Mouse (Mus musculus) right cerebral cortex, postnatal 4 days (tissue): ENCODE data around the gene Gm3755.
"Not testable (repeated sequence)": the region's sequence is repeated elsewhere in the genome, so short reads cannot be mapped to it uniquely, and the experiment has no call there.

Source experiments
- DNase-seq: peaks from one replicate; pipeline ENCODE4 v3.0.0-alpha.2; 2022

The Gm3755 gene

DNA sequence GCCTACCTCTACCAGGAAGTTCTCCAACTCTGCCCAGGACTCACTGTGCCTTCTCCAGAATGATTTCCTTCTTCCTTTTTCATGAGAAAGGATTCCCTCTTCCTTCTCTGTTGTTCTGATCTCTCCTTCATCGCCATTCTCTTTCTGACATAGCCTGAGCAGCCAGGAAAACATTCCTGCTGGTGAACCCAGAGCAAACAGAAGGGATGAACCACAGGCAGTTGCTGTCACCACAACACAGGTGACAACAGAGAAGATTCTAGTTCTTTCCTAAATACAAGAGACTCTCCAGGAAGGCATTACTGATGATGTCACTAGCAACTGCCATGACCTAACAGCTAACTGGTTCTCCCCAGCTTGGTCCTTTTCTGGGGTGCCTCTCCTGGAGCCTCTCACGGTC lies at the start of gene Gm3755:
Gene Gm3755, minus strand, starts transcription at position 101 of the 400 bp plus-strand sequence.
- DNase-seq: not testable (repeated sequence)

DNA sequence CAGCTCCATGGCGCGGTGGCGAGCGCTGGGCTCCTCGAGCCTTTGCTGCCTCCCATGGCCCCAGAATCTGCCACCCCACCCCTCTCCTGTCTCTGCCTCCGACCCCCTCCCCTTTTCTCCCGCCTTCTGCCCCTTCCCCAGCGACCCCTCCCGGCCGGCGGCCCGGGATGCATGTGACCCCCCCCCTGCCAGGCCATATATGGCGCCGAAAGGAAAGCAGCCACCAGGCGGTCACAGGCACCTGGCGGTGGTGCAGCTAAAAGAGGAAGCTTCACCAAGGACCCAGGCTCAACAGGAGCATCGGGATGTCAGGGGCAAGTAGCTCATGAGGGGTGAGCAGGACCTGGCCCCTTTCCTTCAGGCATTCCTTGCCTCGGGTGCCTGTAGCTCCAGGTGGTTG lies 38.0 kb upstream of the Gm3755 start:
- peak; percentile 26 for DNase-seq

DNA sequence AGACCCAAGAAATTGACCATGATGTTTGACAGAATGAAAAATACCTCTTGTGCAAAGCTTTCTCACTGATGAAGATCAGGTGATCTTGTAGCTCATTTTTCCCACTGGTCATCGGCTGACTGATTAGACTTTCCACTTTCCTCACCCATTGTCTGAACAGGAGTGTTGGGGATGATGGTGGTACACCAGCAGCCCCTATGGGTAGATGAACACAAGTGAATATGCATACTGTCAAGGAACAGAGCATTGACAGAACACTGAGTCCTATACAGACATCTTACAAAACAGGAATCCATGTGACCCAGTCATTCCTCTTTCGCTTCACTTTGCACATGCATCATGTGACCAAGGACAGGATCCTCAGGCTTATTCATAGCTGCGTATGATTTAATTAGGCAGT lies 32.9 kb upstream of the Gm3755 start, which contains the start of gene Gm3752:
Gene Gm3752, minus strand, starts transcription at position 101 of the 400 bp plus-strand sequence.
- DNase-seq: not testable (repeated sequence)

- DNase-seq: not testable (repeated sequence)
Measured at GRCm38 (mm10) chr14:7422496-7422895, 28.2 kb downstream of the Gm3755 start.
